Mouse (Mus musculus): ENCODE measurements around the gene Zbtb14.
A peak's percentile ranks its signal among the peaks of the same experiment; 100 is the strongest.

Gene Zbtb14

GRCm38 (mm10) chr17:69382511-69383100, at the start of gene Zbtb14:
Gene Zbtb14, plus strand, starts transcription at chr17:69383050.
- peak; percentile 95 for DNase-seq

DNA sequence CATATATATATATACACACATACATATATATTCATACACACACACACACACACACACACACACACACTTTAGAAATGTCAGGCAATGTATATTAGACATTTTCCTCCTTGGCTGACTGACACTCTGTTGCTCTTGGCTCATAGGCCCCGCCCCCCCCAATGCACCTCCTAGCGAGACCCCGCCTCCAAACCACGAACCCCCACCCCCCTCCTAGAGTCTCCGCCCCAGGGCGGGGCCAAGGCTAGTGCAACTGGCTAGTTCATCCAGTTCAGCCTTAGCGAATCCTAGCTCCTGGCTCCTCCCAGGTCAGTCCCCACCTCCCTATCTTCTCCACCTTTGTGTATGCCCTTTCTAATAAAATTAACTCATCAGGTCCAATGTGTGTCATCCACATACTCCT, 36.8 kb upstream of the Zbtb14 start:
- no peak for DNase-seq

GRCm38 (mm10) chr17:69349014-69349531, 33.8 kb upstream of the Zbtb14 start:
- DNase-seq: peak; percentile 10

DNA sequence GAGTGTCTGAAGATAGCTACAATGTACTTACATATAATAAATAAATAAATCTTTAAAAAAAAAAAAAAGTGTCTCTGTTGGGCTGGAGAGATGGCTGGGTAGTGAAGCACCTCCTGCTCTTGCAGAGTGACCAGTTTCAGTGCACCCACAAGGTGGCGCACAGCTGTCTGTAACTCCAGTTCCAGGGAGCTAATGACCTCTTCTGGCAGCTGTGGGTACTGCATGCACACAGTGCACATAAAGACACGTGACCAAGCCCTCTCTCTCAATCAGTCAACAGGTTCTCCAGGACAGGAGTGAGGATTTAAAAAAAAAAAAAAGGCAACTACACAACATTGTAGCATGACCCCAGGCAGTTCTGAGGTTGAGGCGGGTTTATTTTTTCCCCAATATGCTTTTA, 17.8 kb upstream of the Zbtb14 start:
- DNase-seq: peak; percentile 58

- DNase-seq: no peak
These were observed 2.0 kb upstream of the Zbtb14 start for GRCm38 (mm10) chr17:69380838-69381237.

DNA sequence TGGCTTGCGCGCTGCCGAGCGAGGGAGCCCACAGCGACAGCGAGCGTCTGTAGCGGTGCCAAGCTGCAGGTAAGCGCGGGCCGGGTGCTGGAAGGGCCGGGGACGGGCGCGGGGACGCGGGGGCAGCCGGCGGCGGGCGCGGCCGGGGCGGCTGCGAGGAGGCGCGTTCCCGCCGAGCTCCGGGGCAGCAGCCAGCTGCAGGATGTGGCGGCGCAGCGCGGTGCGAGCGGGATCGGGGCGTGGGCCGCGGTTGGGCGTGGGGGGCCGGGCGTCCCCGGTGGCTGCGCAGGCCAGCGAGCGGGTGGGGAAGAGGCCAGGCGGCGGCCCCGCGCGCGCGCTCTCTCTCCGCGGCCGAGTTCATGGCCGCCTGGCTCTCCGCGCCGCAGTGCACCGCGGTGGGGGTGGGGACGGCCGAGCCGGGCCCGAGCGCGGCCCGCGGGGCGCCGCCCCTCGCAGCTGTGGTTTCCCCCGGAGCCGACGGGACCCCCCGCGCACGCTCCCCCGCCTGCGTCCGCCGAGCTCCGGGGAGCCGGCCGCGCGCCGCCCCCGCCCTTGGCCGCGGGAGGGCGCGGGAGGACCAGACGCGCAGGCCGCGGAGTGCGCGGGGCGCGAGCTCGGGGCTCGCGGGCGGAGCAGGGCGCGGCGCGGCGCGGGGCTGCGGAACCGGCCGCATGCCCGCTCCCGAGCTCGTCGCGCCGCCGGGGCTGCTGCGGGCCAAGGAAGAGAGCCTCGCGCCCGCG, 521 bp downstream of the Zbtb14 start:
- DNase-seq: peak; percentile 89

GRCm38 (mm10) chr17:69383941-69384665, 1.3 kb downstream of the Zbtb14 start:
- peak; percentile 71 for DNase-seq

- peak; percentile 58 for DNase-seq
These were observed 13.5 kb downstream of the Zbtb14 start for GRCm38 (mm10) chr17:69396147-69397033.

DNA sequence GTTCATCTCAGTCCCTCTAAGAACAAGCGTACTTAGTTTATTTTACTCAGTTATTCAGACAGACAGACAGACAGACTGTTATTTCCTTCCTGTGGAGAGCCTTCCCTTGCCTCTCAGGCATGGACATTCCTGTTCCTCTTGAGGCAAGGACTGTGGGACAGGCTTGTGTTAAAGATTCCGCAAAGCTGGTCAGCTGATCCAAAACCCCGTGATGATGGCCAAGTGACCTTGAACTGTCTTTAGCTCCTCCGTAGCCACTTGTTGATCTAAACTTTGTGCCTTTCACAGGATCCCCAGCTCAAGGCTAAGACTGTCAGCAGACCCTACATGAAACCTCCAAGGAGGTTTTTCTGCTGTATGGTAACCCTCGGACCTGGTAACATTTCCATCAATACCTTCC, 14.3 kb downstream of the Zbtb14 start:
- DNase-seq: no peak

DNA sequence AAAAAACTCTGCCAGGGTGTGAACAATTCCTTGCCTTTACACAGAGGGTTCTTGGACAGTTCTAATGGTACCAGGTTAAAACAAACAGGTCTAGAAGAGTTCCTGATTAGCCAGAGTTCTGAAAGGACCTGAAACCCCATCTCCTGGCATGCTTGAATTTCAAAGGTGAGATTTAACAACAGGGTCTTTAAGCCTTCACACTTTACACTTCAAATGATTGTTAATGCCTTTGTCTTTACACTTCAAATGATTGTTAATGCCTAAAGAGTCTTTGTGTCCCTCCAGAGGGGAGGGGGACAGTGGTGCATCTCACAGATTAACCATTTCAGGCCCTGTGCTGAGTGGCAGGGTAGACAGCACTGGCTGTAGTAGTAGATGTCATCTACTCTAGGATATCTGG, 15.2 kb downstream of the Zbtb14 start:
- DNase-seq: no peak

- DNase-seq: peak; percentile 40
These were observed 18.3 kb downstream of the Zbtb14 start for GRCm38 (mm10) chr17:69401146-69401545.

GRCm38 (mm10) chr17:69416163-69416562, 33.3 kb downstream of the Zbtb14 start:
- no peak for DNase-seq

DNA sequence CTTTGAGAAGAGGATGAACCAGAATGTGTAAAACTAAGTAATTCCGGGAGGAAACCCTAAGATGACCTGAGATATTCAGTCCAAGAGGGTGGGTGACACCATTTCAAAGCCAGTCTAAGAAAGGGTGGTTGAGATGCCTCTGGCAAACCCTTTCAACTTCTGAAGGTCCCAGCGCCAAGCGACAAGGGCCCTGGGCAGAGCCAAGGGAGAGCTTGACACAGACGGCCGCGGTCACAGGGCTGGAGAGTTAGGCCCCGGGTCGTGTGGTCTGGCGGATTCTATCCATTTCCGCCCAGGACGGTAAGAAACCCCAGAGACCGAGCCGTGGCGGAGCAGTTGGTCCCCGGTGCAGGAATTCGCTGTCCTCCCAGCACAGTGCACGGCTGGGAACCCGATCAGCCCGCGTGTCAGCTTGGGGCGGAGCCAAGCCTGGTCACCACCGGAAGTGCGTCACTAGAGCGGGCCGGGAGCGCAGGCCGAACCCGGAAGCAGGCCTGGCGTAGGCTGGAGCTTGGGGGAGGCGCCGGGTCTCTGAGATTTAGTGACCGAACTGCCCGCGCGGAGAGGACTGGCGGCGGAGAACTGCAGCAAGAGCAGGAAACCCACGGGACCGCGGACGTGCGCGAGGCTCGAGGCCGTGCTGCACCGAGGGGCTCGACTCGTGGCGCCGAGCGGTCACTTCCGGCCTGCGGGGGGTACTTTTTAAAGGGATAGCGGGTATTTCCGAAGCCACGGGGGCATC, 34.2 kb downstream of the Zbtb14 start:
- DNase-seq: peak; percentile 93

GRCm38 (mm10) chr17:69417724-69418373, 35.0 kb downstream of the Zbtb14 start:
- DNase-seq: no peak

DNA sequence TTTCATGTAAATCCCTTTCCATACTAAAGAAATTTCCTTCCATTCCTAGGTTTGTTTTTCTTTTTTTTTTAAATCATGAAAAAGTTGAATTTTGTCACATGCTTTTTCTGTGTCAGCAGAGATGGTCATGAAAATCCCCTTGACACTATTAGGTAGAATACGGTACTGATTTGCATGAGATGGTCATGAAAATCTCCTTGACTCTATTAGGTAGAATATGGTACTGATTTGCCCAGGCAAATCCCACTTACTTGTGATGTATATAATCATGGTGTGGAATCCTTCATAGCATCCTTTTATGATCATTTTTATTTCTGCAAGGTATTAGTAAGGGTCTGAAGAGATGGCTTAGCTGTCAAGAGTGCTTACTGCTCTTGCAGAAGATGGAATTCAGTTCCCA, 38.7 kb downstream of the Zbtb14 start:
- DNase-seq: no peak

GRCm38 (mm10) chr17:69437836-69438235, 55.0 kb downstream of the Zbtb14 start:
- no peak for DNase-seq

DNA sequence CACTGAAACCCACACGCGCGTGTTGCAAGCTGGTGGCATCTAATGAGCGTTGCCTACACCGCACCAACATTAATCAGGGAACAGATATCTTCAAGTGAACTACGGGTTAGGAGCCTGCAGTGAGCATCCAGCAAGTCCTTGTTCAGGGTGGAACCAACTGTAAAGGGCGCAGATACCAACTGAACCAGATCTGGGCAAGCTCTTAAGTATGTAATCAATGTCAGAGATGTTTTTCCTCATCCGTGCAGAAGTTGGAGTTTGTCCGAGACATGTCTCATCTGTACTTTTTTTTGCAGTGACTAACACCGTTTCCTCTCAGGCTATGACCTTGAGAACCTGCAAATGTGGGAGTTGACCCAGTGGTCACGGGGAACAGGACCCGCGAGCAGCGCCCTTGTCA, 55.6 kb downstream of the Zbtb14 start:
- DNase-seq: peak; percentile 4

GRCm38 (mm10) chr17:69438990-69439491, 56.2 kb downstream of the Zbtb14 start, which contains the start of gene Akain1:
Gene Akain1, plus strand, starts transcription at chr17:69439326.
- DNase-seq: peak; percentile 74

DNA sequence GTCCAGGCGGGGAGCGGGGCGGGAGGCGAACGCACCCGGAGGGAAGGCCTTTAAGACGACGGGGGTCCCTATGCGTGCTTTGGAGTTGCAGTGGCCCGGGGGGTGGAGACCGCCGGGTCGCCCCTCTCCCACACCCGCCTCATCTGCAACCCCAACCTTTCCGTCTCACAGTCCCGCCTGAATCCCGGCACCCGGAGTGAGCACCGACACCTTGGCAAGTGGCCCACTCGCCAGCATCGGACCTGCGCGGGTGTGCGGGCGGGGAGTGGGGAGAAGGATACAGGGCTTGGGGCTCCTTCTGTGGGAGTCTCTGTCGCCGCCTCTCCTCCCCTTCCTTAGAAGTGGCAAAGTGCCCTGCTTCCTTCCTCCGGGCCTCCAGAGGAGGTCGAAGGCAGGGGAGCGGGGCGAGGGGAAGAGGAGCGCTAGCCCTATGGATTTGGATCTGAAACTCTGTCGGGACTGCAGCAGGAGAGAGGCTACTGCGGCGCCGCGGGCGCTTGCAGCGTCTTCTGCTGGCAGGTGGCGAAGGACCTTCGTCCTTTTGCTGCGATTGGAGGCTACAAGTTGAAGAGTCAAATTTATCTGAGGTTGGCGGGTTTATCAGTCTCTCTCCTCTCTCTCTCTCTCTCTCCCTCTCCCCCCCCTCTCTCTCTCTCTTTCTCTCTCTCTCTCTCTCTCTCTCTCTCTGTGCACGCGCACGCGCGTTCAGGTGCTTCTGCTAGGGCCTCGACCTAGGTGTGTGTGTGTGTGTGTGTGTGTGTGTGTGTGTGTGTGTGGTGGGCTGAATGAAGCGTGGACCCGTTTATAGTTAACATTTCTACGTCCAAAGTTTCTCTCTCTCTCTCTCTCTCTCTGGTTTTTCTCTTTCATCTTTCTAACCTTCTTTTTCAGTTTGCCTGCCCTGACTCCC, 57.0 kb downstream of the Zbtb14 start:
- peak; percentile 23 for DNase-seq
